Comparison of ENCODE assay signal across 7 mouse cellular contexts in the genomic region with DNA sequence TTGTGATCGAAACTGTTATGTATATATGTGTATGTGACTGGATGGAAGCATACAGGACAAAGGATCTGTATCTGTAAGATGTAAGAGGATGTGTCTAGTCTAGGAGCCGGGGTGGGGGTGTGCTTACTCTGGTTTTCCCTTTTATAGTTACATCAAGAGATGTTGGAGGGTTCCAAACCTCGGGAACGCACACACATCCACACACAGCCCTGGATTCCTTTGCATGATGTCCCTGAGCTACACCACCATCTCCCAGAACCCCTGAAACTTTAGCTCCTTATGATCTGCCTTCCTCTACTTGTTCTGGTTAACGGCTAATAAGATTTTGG. TPM values are rescaled to one million over a fixed set of nuclear protein-coding genes. Genes with fewer than 3 reads are reported as not detected.
DNase-seq lines count a peak whose midpoint lies in the region; ATAC-seq and TF ChIP-seq lines count a peak whose summit lies in the region.

No protein-coding gene starts in this region.

- H3K9ac ChIP-seq in kidney, postnatal 0 days (ENCODE audit: low read depth, low read length), result no peak overlapping the region
- H3K9ac ChIP-seq in embryonic facial prominence, embryonic 13.5 days, result peak overlapping the region; percentile 16; the same call in 1 of the 2 replicates
- H3K9ac ChIP-seq in hindbrain, embryonic 15.5 days, result no peak overlapping the region
- no peak overlapping the region for H3K9ac ChIP-seq in neural tube, embryonic 12.5 days

- peaks cover 42% of the 10 kb centered on the region for H3K4me1 ChIP-seq in kidney, postnatal 0 days (replicated peaks; ENCODE audit: insufficient read depth, low read length)
- peaks cover 61% of the 10 kb centered on the region for H3K4me1 ChIP-seq in embryonic facial prominence, embryonic 13.5 days
- H3K4me1 ChIP-seq in hindbrain, embryonic 15.5 days (replicated peaks), result peaks cover 25% of the 10 kb centered on the region
- peaks cover 17% of the 10 kb centered on the region for H3K4me1 ChIP-seq in neural tube, embryonic 12.5 days

- H3K9me3 ChIP-seq in kidney, postnatal 0 days (replicated peaks; ENCODE audit: low read length), result no peaks in the 10 kb centered on the region
- no peaks in the 10 kb centered on the region for H3K9me3 ChIP-seq in embryonic facial prominence, embryonic 13.5 days
- no peaks in the 10 kb centered on the region for H3K9me3 ChIP-seq in hindbrain, embryonic 15.5 days
- H3K9me3 ChIP-seq in neural tube, embryonic 12.5 days, result no peaks in the 10 kb centered on the region

- TF ChIP-seq CTCF in kidney, postnatal 0 days (IDR thresholded peaks at IDR 0.05; ENCODE audit: low read depth), result no peak

- no peaks in the 10 kb centered on the region for H3K27me3 ChIP-seq in kidney, postnatal 0 days (ENCODE audit: insufficient read depth, low read length)
- no peaks in the 10 kb centered on the region for H3K27me3 ChIP-seq in embryonic facial prominence, embryonic 13.5 days
- H3K27me3 ChIP-seq in hindbrain, embryonic 15.5 days, result no peaks in the 10 kb centered on the region
- H3K27me3 ChIP-seq in neural tube, embryonic 12.5 days (replicated peaks), result 0 out of 2 replicates have a peak, but pooled peaks cover 5% of the 10 kb centered on the region

- peaks cover 7% of the 10 kb centered on the region for H3K36me3 ChIP-seq in kidney, postnatal 0 days (ENCODE audit: insufficient read depth, low read length)
- H3K36me3 ChIP-seq in embryonic facial prominence, embryonic 13.5 days, result peaks cover 38% of the 10 kb centered on the region
- no peaks in the 10 kb centered on the region for H3K36me3 ChIP-seq in hindbrain, embryonic 15.5 days
- H3K36me3 ChIP-seq in neural tube, embryonic 12.5 days, result peaks cover 5% of the 10 kb centered on the region; the same call in 1 of the 2 replicates

- H3K4me3 ChIP-seq in kidney, postnatal 0 days (replicated peaks; ENCODE audit: low read depth, low read length), result peak overlapping the region; percentile 39; the same call in 1 of the 2 replicates
- peak overlapping the region; percentile 55 for H3K4me3 ChIP-seq in embryonic facial prominence, embryonic 13.5 days
- peak overlapping the region; percentile 55; the same call in 1 of the 2 replicates for H3K4me3 ChIP-seq in hindbrain, embryonic 15.5 days
- no peak overlapping the region for H3K4me3 ChIP-seq in neural tube, embryonic 12.5 days

- H3K27ac ChIP-seq in kidney, postnatal 0 days, result peak overlapping the region; percentile 82; the same call in 1 of the 2 replicates
- peak overlapping the region; percentile 94 for H3K27ac ChIP-seq in embryonic facial prominence, embryonic 13.5 days
- peak overlapping the region; percentile 74 for H3K27ac ChIP-seq in hindbrain, embryonic 15.5 days (replicated peaks)
- H3K27ac ChIP-seq in neural tube, embryonic 12.5 days, result no peak overlapping the region

- DNase-seq in kidney, postnatal 0 days (ENCODE audit: low spot score), result no peak
- DNase-seq in kidney, postnatal 10 days, result no peak
- no peak for DNase-seq in right cerebral cortex, postnatal 4 days
- DNase-seq in spleen, postnatal 36 days (ENCODE audit: low spot score in 2 of 2), result no peak

- ATAC-seq in kidney, postnatal 0 days (replicated peaks; ENCODE audit: low FRiP score, low read depth), result no peak
- no peak for ATAC-seq in embryonic facial prominence, embryonic 13.5 days (ENCODE audit: insufficient number of reproducible peaks, insufficient read depth, low FRiP score, low TSS enrichment, low read depth)
- no peak for ATAC-seq in hindbrain, embryonic 15.5 days (ENCODE audit: low FRiP score, low read depth)
- no peak for ATAC-seq in neural tube, embryonic 12.5 days (ENCODE audit: low FRiP score, low read depth)

- H3K4me2 ChIP-seq in kidney, postnatal 0 days (ENCODE audit: low read length), result peak overlapping the region; percentile 81
- H3K4me2 ChIP-seq in embryonic facial prominence, embryonic 13.5 days, result peak overlapping the region; percentile 84
- H3K4me2 ChIP-seq in hindbrain, embryonic 15.5 days, result peak overlapping the region; percentile 99
- peak overlapping the region; percentile 88 for H3K4me2 ChIP-seq in neural tube, embryonic 12.5 days (replicated peaks)

- WGBS in kidney, postnatal 0 days, result 73% methylated on average over 5 of the region's 5 CpGs
- 56% methylated on average over 5 of the region's 5 CpGs for WGBS in embryonic facial prominence, embryonic 13.5 days
- WGBS in hindbrain, embryonic 15.5 days, result 92% methylated on average over 5 of the region's 5 CpGs
- 89% methylated on average over 5 of the region's 5 CpGs for WGBS in neural tube, embryonic 12.5 days

RNA-seq across cellular contexts. Expression of a gene that starts 1.7 kb away (rescaled TPM):
- polyA plus RNA-seq in kidney, postnatal 0 days (2015; fragmentation: Nextera tagmentation; extraction: Ambion mirVana), result 51.4 and 58.9 TPM in 2 replicates
- polyA plus RNA-seq in embryonic facial prominence, embryonic 13.5 days (2015; fragmentation: Nextera tagmentation; extraction: Ambion mirVana), result 53.0 and 60.7 TPM in 2 replicates
- polyA plus RNA-seq in hindbrain, embryonic 15.5 days (2015; fragmentation: Nextera tagmentation; extraction: Ambion mirVana), result 23.2 and 23.9 TPM in 2 replicates
- 17.7 TPM in 2 replicates for polyA plus RNA-seq in neural tube, embryonic 12.5 days (2016; fragmentation: Nextera tagmentation; extraction: Ambion mirVana)

RNA-seq across cellular contexts. Expression of a gene that starts 19.6 kb away (rescaled TPM):
- 207 and 216 TPM in 2 replicates for polyA plus RNA-seq in kidney, postnatal 0 days (2015; fragmentation: Nextera tagmentation; extraction: Ambion mirVana)
- 324 and 385 TPM in 2 replicates for polyA plus RNA-seq in embryonic facial prominence, embryonic 13.5 days (2015; fragmentation: Nextera tagmentation; extraction: Ambion mirVana)
- 590 and 595 TPM in 2 replicates for polyA plus RNA-seq in hindbrain, embryonic 15.5 days (2015; fragmentation: Nextera tagmentation; extraction: Ambion mirVana)
- 412 and 463 TPM in 2 replicates for polyA plus RNA-seq in neural tube, embryonic 12.5 days (2016; fragmentation: Nextera tagmentation; extraction: Ambion mirVana)

RNA-seq across cellular contexts. Expression of a gene that starts 30.4 kb away (rescaled TPM):
- 57.5 and 70.4 TPM in 2 replicates for polyA plus RNA-seq in kidney, postnatal 0 days (2015; fragmentation: Nextera tagmentation; extraction: Ambion mirVana)
- 34.4 and 37.9 TPM in 2 replicates for polyA plus RNA-seq in embryonic facial prominence, embryonic 13.5 days (2015; fragmentation: Nextera tagmentation; extraction: Ambion mirVana)
- polyA plus RNA-seq in hindbrain, embryonic 15.5 days (2015; fragmentation: Nextera tagmentation; extraction: Ambion mirVana), result 50.4 and 57.1 TPM in 2 replicates
- 31.5 and 32.3 TPM in 2 replicates for polyA plus RNA-seq in neural tube, embryonic 12.5 days (2016; fragmentation: Nextera tagmentation; extraction: Ambion mirVana)

RNA-seq across cellular contexts. Expression of a gene that starts 44.4 kb away (rescaled TPM):
- 1,262 and 1,465 TPM in 2 replicates for polyA plus RNA-seq in kidney, postnatal 0 days (2015; fragmentation: Nextera tagmentation; extraction: Ambion mirVana)
- 1,111 and 1,168 TPM in 2 replicates for polyA plus RNA-seq in embryonic facial prominence, embryonic 13.5 days (2015; fragmentation: Nextera tagmentation; extraction: Ambion mirVana)
- polyA plus RNA-seq in hindbrain, embryonic 15.5 days (2015; fragmentation: Nextera tagmentation; extraction: Ambion mirVana), result 474 and 594 TPM in 2 replicates
- polyA plus RNA-seq in neural tube, embryonic 12.5 days (2016; fragmentation: Nextera tagmentation; extraction: Ambion mirVana), result 672 and 679 TPM in 2 replicates

RNA-seq across cellular contexts. Expression of a gene that starts 44.4 kb away (rescaled TPM):
- 574 and 620 TPM in 2 replicates for polyA plus RNA-seq in kidney, postnatal 0 days (2015; fragmentation: Nextera tagmentation; extraction: Ambion mirVana)
- 464 and 506 TPM in 2 replicates for polyA plus RNA-seq in embryonic facial prominence, embryonic 13.5 days (2015; fragmentation: Nextera tagmentation; extraction: Ambion mirVana)
- 496 and 540 TPM in 2 replicates for polyA plus RNA-seq in hindbrain, embryonic 15.5 days (2015; fragmentation: Nextera tagmentation; extraction: Ambion mirVana)
- 458 and 461 TPM in 2 replicates for polyA plus RNA-seq in neural tube, embryonic 12.5 days (2016; fragmentation: Nextera tagmentation; extraction: Ambion mirVana)
